Mouse (Mus musculus): ENCODE data around the gene H2al1h. TPM values are rescaled to one million over a fixed set of nuclear protein-coding genes. Genes with fewer than 3 reads are reported as not detected.
"Not testable (repeated sequence)": the region's sequence is repeated elsewhere in the genome, so short reads cannot be mapped to it uniquely, and the experiment has no call there.

H2al1h gene
- not detected in 2 replicates for polyA plus RNA-seq (2015; fragmentation: Nextera tagmentation; extraction: Ambion mirVana)

- not testable (repeated sequence) for H3K27me3 ChIP-seq (ENCODE audit: insufficient read depth, low read length); H3K4me3 ChIP-seq (replicated peaks; ENCODE audit: low read depth, low read length); H3K9me3 ChIP-seq (replicated peaks; ENCODE audit: low read length); ATAC-seq (replicated peaks; ENCODE audit: low FRiP score, low read depth); H3K4me2 ChIP-seq (ENCODE audit: low read length); H3K36me3 ChIP-seq (ENCODE audit: insufficient read depth, low read length); DNase-seq (ENCODE audit: low spot score); H3K27ac ChIP-seq; H3K9ac ChIP-seq (ENCODE audit: low read depth, low read length); H3K4me1 ChIP-seq (replicated peaks; ENCODE audit: insufficient read depth, low read length)
- WGBS: no CpG with 5 or more reads among the region's 6 CpGs
Measured at GRCm38 (mm10) chrX:11321192-11321591, at the start of gene H2al1h. TSS of gene H2al1h (plus strand) at chrX:11321492.

- DNase-seq (ENCODE audit: low spot score) (no peak), ATAC-seq (replicated peaks; ENCODE audit: low FRiP score, low read depth) (no peak)
- Histone ChIP-seq H3K27ac (no peak overlapping the region), H3K9me3 (replicated peaks; ENCODE audit: low read length) (no peaks in the 10 kb centered on the region), H3K4me3 (replicated peaks; ENCODE audit: low read depth, low read length) (no peak overlapping the region), H3K4me2 (ENCODE audit: low read length) (no peak overlapping the region), H3K27me3 (ENCODE audit: insufficient read depth, low read length) (no peaks in the 10 kb centered on the region), H3K36me3 (ENCODE audit: insufficient read depth, low read length) (no peaks in the 10 kb centered on the region), H3K9ac (ENCODE audit: low read depth, low read length) (no peak overlapping the region), H3K4me1 (replicated peaks; ENCODE audit: insufficient read depth, low read length) (no peaks in the 10 kb centered on the region)
- no peak for TF ChIP-seq CTCF (IDR thresholded peaks at IDR 0.05; ENCODE audit: low read depth)
- 72% methylated on average over 3 of the region's 3 CpGs for WGBS
Measured at GRCm38 (mm10) chrX:11273190-11273589, 48.1 kb upstream of the H2al1h start.

- no peak for TF ChIP-seq CTCF (IDR thresholded peaks at IDR 0.05; ENCODE audit: low read depth)
- no peak overlapping the region for H3K27ac ChIP-seq
- no peaks in the 10 kb centered on the region for H3K4me1 ChIP-seq (replicated peaks; ENCODE audit: insufficient read depth, low read length)
- no peak for ATAC-seq (replicated peaks; ENCODE audit: low FRiP score, low read depth)
- WGBS: 78% methylated on average over 6 of the region's 6 CpGs
- H3K4me2 ChIP-seq (ENCODE audit: low read length): no peak overlapping the region
- no peaks in the 10 kb centered on the region for H3K9me3 ChIP-seq (replicated peaks; ENCODE audit: low read length)
- DNase-seq (ENCODE audit: low spot score): no peak
- H3K27me3 ChIP-seq (ENCODE audit: insufficient read depth, low read length): no peaks in the 10 kb centered on the region
- no peaks in the 10 kb centered on the region for H3K36me3 ChIP-seq (ENCODE audit: insufficient read depth, low read length)
- no peak overlapping the region for H3K4me3 ChIP-seq (replicated peaks; ENCODE audit: low read depth, low read length)
- H3K9ac ChIP-seq (ENCODE audit: low read depth, low read length): no peak overlapping the region
Measured at GRCm38 (mm10) chrX:11277083-11277482, 44.2 kb upstream of the H2al1h start.

- WGBS: 67% methylated on average over 2 of the region's 2 CpGs
- no peak for TF ChIP-seq CTCF (IDR thresholded peaks at IDR 0.05; ENCODE audit: low read depth)
- Histone ChIP-seq H3K27ac (no peak overlapping the region), H3K4me3 (replicated peaks; ENCODE audit: low read depth, low read length) (no peak overlapping the region), H3K36me3 (ENCODE audit: insufficient read depth, low read length) (no peaks in the 10 kb centered on the region), H3K4me2 (ENCODE audit: low read length) (no peak overlapping the region), H3K27me3 (ENCODE audit: insufficient read depth, low read length) (no peaks in the 10 kb centered on the region), H3K9ac (ENCODE audit: low read depth, low read length) (no peak overlapping the region), H3K4me1 (replicated peaks; ENCODE audit: insufficient read depth, low read length) (no peaks in the 10 kb centered on the region), H3K9me3 (replicated peaks; ENCODE audit: low read length) (no peaks in the 10 kb centered on the region)
- ATAC-seq (replicated peaks; ENCODE audit: low FRiP score, low read depth) (no peak), DNase-seq (ENCODE audit: low spot score) (no peak)
Measured at GRCm38 (mm10) chrX:11280741-11281140, 40.6 kb upstream of the H2al1h start.

GRCm38 (mm10) chrX:11288306-11288882 lies 32.9 kb upstream of the H2al1h start:
- Histone ChIP-seq H3K4me1 (replicated peaks; ENCODE audit: insufficient read depth, low read length) (no peaks in the 10 kb centered on the region), H3K9ac (ENCODE audit: low read depth, low read length) (no peak overlapping the region), H3K4me2 (ENCODE audit: low read length) (no peak overlapping the region), H3K4me3 (replicated peaks; ENCODE audit: low read depth, low read length) (no peak overlapping the region), H3K27ac (no peak overlapping the region), H3K27me3 (ENCODE audit: insufficient read depth, low read length) (no peaks in the 10 kb centered on the region), H3K9me3 (replicated peaks; ENCODE audit: low read length) (no peaks in the 10 kb centered on the region), H3K36me3 (ENCODE audit: insufficient read depth, low read length) (no peaks in the 10 kb centered on the region)
- DNase-seq (ENCODE audit: low spot score) (no peak), ATAC-seq (replicated peaks; ENCODE audit: low FRiP score, low read depth) (no peak)
- 70% methylated on average over 14 of the region's 14 CpGs for WGBS
- TF ChIP-seq CTCF (IDR thresholded peaks at IDR 0.05; ENCODE audit: low read depth): no peak

- WGBS: 76% methylated on average over 4 of the region's 4 CpGs
- no peaks in the 10 kb centered on the region for H3K27me3 ChIP-seq (ENCODE audit: insufficient read depth, low read length)
- DNase-seq (ENCODE audit: low spot score) (no peak), ATAC-seq (replicated peaks; ENCODE audit: low FRiP score, low read depth) (no peak)
- no peak overlapping the region for H3K4me2 ChIP-seq (ENCODE audit: low read length)
- H3K4me3 ChIP-seq (replicated peaks; ENCODE audit: low read depth, low read length): no peak overlapping the region
- no peak overlapping the region for H3K27ac ChIP-seq
- no peak for TF ChIP-seq CTCF (IDR thresholded peaks at IDR 0.05; ENCODE audit: low read depth)
- no peaks in the 10 kb centered on the region for H3K36me3 ChIP-seq (ENCODE audit: insufficient read depth, low read length)
- H3K9ac ChIP-seq (ENCODE audit: low read depth, low read length): no peak overlapping the region
- no peaks in the 10 kb centered on the region for H3K9me3 ChIP-seq (replicated peaks; ENCODE audit: low read length)
- no peaks in the 10 kb centered on the region for H3K4me1 ChIP-seq (replicated peaks; ENCODE audit: insufficient read depth, low read length)
Measured at GRCm38 (mm10) chrX:11289244-11289643, 32.0 kb upstream of the H2al1h start.

GRCm38 (mm10) chrX:11298957-11299356 lies 22.3 kb upstream of the H2al1h start, which contains the start of gene H2al1a:
TSS of gene H2al1a (plus strand) at chrX:11299257.
- H3K27me3 ChIP-seq (ENCODE audit: insufficient read depth, low read length); ATAC-seq (replicated peaks; ENCODE audit: low FRiP score, low read depth); DNase-seq (ENCODE audit: low spot score); H3K4me3 ChIP-seq (replicated peaks; ENCODE audit: low read depth, low read length); H3K9ac ChIP-seq (ENCODE audit: low read depth, low read length); H3K4me2 ChIP-seq (ENCODE audit: low read length); H3K9me3 ChIP-seq (replicated peaks; ENCODE audit: low read length); H3K36me3 ChIP-seq (ENCODE audit: insufficient read depth, low read length); H3K27ac ChIP-seq; H3K4me1 ChIP-seq (replicated peaks; ENCODE audit: insufficient read depth, low read length): not testable (repeated sequence)
- no CpG with 5 or more reads among the region's 3 CpGs for WGBS

- not testable (repeated sequence) for ATAC-seq (replicated peaks; ENCODE audit: low FRiP score, low read depth); H3K27ac ChIP-seq; H3K4me2 ChIP-seq (ENCODE audit: low read length); H3K9ac ChIP-seq (ENCODE audit: low read depth, low read length); H3K4me3 ChIP-seq (replicated peaks; ENCODE audit: low read depth, low read length); H3K9me3 ChIP-seq (replicated peaks; ENCODE audit: low read length); DNase-seq (ENCODE audit: low spot score); H3K36me3 ChIP-seq (ENCODE audit: insufficient read depth, low read length); H3K27me3 ChIP-seq (ENCODE audit: insufficient read depth, low read length); H3K4me1 ChIP-seq (replicated peaks; ENCODE audit: insufficient read depth, low read length)
- 95% methylated on average over 1 of the region's 3 CpGs for WGBS
Measured at GRCm38 (mm10) chrX:11302132-11302531, 19.2 kb upstream of the H2al1h start, which contains the start of gene H2al1b. TSS of gene H2al1b (plus strand) at chrX:11302432.

- ATAC-seq (replicated peaks; ENCODE audit: low FRiP score, low read depth); H3K36me3 ChIP-seq (ENCODE audit: insufficient read depth, low read length); H3K9me3 ChIP-seq (replicated peaks; ENCODE audit: low read length); H3K27ac ChIP-seq; H3K9ac ChIP-seq (ENCODE audit: low read depth, low read length); H3K4me2 ChIP-seq (ENCODE audit: low read length); DNase-seq (ENCODE audit: low spot score); H3K4me1 ChIP-seq (replicated peaks; ENCODE audit: insufficient read depth, low read length); H3K27me3 ChIP-seq (ENCODE audit: insufficient read depth, low read length); H3K4me3 ChIP-seq (replicated peaks; ENCODE audit: low read depth, low read length): not testable (repeated sequence)
- WGBS: 93% methylated on average over 1 of the region's 6 CpGs
Measured at GRCm38 (mm10) chrX:11305355-11305754, 15.9 kb upstream of the H2al1h start, which contains the start of gene H2al1c. TSS of gene H2al1c (plus strand) at chrX:11305655.

All from kidney, postnatal 0 days (tissue).